Mouse (Mus musculus) neural tube, embryonic 11.5 days (tissue): ENCODE results near the gene Zfp622. TPM values are rescaled to one million over a fixed set of nuclear protein-coding genes. Genes with fewer than 3 reads are reported as not detected.
"Not testable (repeated sequence)": the region's sequence is repeated elsewhere in the genome, so short reads cannot be mapped to it uniquely, and the experiment has no call there.

ENCODE experiments used
- ATAC-seq: fragments of 200-750 bp; cut with Nextera tagmentation; 2 replicates; pipeline ENCODE4 v1.8.0; 2017; ENCODE audit warnings: moderate number of reproducible peaks, mild to moderate bottlenecking, moderate TSS enrichment, moderate library complexity; ENCODE audit not compliant: insufficient read depth, low FRiP score, low TSS enrichment
- DNase-seq: peaks from one replicate; pipeline ENCODE4 v3.0.0-alpha.2; 2015; ENCODE audit warnings: low spot score
- H3K27ac ChIP-seq: fragments of 300-500 bp; sonication (generic); 2 replicates; pipeline ENCODE4 v1.5.1; 2014; ENCODE audit warnings: low read depth, mild to moderate bottlenecking, low read length
- H3K27me3 ChIP-seq: fragments of 300-500 bp; sonication (generic); 2 replicates; pipeline ENCODE4 v1.6.1; 2014; ENCODE audit warnings: mild to moderate bottlenecking, low read length, mixed read lengths; ENCODE audit not compliant: control insufficient read depth, insufficient read depth
- H3K36me3 ChIP-seq: fragments of 300-500 bp; sonication (generic); 2 replicates; pipeline ENCODE4 v1.6.1; 2014; ENCODE audit warnings: mild to moderate bottlenecking, low read length, moderate library complexity, mixed read lengths; ENCODE audit not compliant: control insufficient read depth, insufficient read depth
- H3K4me1 ChIP-seq: fragments of 300-500 bp; sonication (generic); 2 replicates; pipeline ENCODE4 v1.6.1; 2014; ENCODE audit warnings: low read length, mixed read lengths; ENCODE audit not compliant: control insufficient read depth, insufficient read depth
- H3K4me2 ChIP-seq: fragments of 300-500 bp; sonication (generic); 2 replicates; pipeline ENCODE4 v1.6.1; 2014; ENCODE audit warnings: low read depth, mild to moderate bottlenecking, moderate library complexity
- H3K4me3 ChIP-seq: fragments of 300-500 bp; sonication (generic); 2 replicates; pipeline ENCODE4 v1.5.1; 2014; ENCODE audit warnings: low read depth, low read length
- H3K9ac ChIP-seq: fragments of 300-500 bp; sonication (generic); 2 replicates; pipeline ENCODE4 v1.6.1; 2014; ENCODE audit warnings: mild to moderate bottlenecking, low read length
- H3K9me3 ChIP-seq: fragments of 300-500 bp; sonication (generic); 2 replicates; pipeline ENCODE4 v1.6.1; 2016; ENCODE audit warnings: low read length; ENCODE audit not compliant: control insufficient read depth
- WGBS: fragments of 180-500 bp; shearing (Covaris S2); extraction: QIAGEN DNeasy Blood & Tissue Kit; methylation state at CpG from one replicate; pipeline ENCODE4 v1.1.7; 2014; 5-methylcytosine and 5-hydroxymethylcytosine counted together
- polyA plus RNA-seq: library from polyadenylated mRNA; unstranded; fragments of >200 nt; fragmentation: Nextera tagmentation; extraction: Ambion mirVana; gene quantifications from 2 replicates; pipeline ENCODE4 v1.2.1, GENCODE M21; 2014

The Zfp622 gene
- polyA plus RNA-seq, 1 experiment from 2014 or later = 36.4 TPM

DNA sequence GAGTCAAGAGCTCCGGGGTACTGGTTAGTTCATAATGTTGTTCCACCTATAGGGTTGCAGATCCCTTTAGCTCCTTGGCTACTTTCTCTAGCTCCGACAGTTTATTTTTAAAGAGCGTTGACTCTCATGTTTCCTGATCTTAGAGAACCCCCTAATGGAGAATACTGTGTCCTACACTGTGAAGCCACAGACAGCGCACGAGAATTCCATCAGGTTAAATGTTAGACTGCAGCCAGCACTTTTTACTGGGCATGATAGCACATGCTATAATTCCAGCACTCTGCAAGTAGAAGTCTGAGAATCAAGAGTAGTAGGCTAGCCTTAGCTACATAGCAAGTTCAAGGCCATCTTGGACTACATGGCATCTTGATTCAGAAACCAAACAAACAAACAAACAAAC, 24.8 kb upstream of the Zfp622 start:
- DNase-seq = peak; percentile 45
- Histone ChIP-seq H3K27ac (no peak overlapping the region), H3K4me3 (no peak overlapping the region), H3K9me3 (no peaks in the 10 kb centered on the region), H3K36me3 (no peaks in the 10 kb centered on the region), H3K27me3 (no peaks in the 10 kb centered on the region), H3K4me1 (no peaks in the 10 kb centered on the region), H3K9ac (no peak overlapping the region), H3K4me2 (no peak overlapping the region)
- no peak for ATAC-seq
- WGBS = 45% methylated on average over 5 of the region's 5 CpGs

DNA sequence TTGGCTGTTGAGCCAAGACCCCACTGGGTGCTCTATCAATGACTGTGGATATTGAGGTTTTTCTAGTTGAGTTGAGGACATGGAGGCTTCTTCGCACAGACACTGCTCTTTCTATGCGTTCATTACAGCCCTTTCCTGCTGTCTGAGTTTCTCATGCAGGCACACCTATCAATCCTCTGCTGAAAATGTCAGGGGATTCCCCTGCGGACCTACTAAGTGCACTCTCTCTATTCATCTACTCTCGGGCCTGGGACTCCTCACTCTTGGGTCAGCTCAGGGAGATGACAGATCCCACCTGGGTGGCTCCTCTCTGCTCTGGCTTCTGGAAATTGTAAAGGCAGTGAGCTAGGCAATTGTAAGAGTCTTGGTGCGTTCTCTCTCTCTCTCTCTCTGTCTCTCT, 23.9 kb upstream of the Zfp622 start:
- no peaks in the 10 kb centered on the region for H3K4me1 ChIP-seq
- H3K36me3 ChIP-seq = no peaks in the 10 kb centered on the region
- no peaks in the 10 kb centered on the region for H3K9me3 ChIP-seq
- no peak overlapping the region for H3K9ac ChIP-seq
- no peaks in the 10 kb centered on the region for H3K27me3 ChIP-seq
- H3K27ac ChIP-seq = no peak overlapping the region
- ATAC-seq (no peak), DNase-seq (no peak)
- H3K4me3 ChIP-seq = no peak overlapping the region
- no peak overlapping the region for H3K4me2 ChIP-seq
- 89% methylated on average over 5 of the region's 5 CpGs for WGBS

DNA sequence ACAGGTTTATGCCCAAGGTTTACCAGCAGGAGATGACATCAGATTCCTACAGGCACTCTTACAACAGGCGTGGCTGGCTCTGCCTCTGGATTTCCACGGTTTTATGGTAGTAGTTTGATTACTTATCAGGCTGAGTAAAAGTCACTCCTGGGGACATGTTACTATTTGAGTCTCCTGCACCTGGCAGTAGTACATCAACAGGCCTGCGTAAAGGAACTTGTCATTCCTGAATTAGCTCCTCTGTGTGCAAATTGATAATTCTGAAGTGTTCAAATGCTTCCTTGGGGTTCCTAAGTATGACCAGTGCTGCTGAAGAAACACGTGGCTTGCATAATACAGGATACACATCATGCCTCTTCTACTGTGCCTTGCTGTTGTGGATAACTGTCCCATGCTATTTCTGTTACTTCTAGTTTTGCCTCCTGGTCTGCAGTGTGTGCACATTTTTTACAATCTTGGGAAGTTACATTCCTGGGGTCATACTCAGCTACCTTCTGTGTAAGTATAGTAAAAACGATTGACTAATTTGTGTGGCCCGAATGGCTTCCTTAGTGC, 17.9 kb upstream of the Zfp622 start:
- no peak overlapping the region for H3K4me3 ChIP-seq
- H3K36me3 ChIP-seq = no peaks in the 10 kb centered on the region
- ATAC-seq (no peak), DNase-seq (no peak)
- H3K9me3 ChIP-seq = no peaks in the 10 kb centered on the region
- H3K4me2 ChIP-seq = no peak overlapping the region
- H3K9ac ChIP-seq = no peak overlapping the region
- no peak overlapping the region for H3K27ac ChIP-seq
- no peaks in the 10 kb centered on the region for H3K27me3 ChIP-seq
- H3K4me1 ChIP-seq = no peaks in the 10 kb centered on the region
- 81% methylated on average over 6 of the region's 6 CpGs for WGBS

DNA sequence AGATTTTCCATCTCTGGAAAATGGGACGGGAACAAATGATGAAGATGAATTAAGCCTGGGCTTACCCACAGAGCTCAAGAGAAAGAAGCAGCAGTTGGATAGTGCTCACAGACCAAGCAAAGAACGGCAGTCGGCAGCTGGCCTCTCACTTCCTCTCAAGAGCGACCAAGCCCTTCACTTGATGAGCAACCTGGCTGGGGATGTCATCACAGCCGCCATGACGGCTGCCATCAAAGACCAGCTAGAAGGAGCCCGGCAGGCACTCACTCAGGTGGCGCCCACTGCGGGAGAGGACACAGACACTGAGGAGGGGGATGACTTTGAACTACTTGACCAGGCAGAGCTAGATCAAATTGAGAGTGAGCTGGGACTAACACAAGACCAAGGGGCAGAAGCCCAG, 12.6 kb upstream of the Zfp622 start:
- Histone ChIP-seq H3K9me3 (no peaks in the 10 kb centered on the region), H3K4me2 (no peak overlapping the region), H3K36me3 (no peaks in the 10 kb centered on the region), H3K9ac (no peak overlapping the region), H3K27me3 (no peaks in the 10 kb centered on the region), H3K4me3 (no peak overlapping the region), H3K4me1 (no peaks in the 10 kb centered on the region), H3K27ac (no peak overlapping the region)
- WGBS = 83% methylated on average over 9 of the region's 9 CpGs
- DNase-seq = no peak
- ATAC-seq = no peak

DNA sequence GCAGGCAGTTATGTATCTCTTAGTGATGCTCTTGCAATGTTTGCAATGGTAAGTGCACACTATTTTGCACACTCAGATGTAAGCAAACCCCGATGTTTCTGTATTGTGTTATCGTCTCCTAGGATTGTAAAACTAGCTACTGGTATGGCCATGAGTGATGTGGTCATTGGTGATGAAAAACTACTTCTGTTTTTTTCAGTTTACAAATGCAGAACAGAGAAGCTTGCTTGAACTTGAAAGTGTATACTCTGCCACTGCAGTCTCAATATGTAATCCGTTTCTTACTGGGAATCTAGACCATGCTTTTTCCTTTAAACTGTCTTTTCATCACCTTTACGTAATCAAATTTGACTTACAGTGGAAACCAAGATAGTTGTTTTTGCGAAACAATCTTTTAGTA, 11.4 kb upstream of the Zfp622 start:
- no peak overlapping the region for H3K27ac ChIP-seq
- no peaks in the 10 kb centered on the region for H3K27me3 ChIP-seq
- H3K4me2 ChIP-seq = no peak overlapping the region
- H3K4me3 ChIP-seq = no peak overlapping the region
- 90% methylated on average over 5 of the region's 5 CpGs for WGBS
- H3K9ac ChIP-seq = no peak overlapping the region
- DNase-seq (no peak), ATAC-seq (no peak)
- no peaks in the 10 kb centered on the region for H3K4me1 ChIP-seq
- no peaks in the 10 kb centered on the region for H3K9me3 ChIP-seq
- H3K36me3 ChIP-seq = no peaks in the 10 kb centered on the region

DNA sequence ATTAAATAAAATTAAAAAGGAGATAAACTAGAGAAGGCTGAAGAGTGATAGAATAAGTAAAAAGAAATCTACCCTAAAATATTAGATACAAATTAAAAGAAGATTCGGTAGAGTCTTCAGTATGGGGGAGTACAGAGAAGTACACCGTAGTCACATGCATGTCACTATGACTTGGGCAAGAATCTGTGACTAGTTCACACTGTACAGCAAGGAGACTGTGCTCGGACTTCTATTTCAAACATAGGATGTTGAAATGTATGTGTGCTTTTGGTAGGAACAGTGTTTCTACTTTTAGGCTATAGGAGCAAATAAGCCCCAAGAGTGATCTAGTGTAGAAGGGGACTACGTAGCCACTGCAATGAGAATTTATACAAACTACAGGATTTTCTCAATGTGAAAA, 9.8 kb upstream of the Zfp622 start:
- H3K4me2 ChIP-seq = no peak overlapping the region
- H3K4me3 ChIP-seq = no peak overlapping the region
- H3K27me3 ChIP-seq = no peaks in the 10 kb centered on the region
- H3K9ac ChIP-seq = no peak overlapping the region
- DNase-seq = no peak
- no peaks in the 10 kb centered on the region for H3K9me3 ChIP-seq
- H3K36me3 ChIP-seq = no peaks in the 10 kb centered on the region
- no peak overlapping the region for H3K27ac ChIP-seq
- 96% methylated on average over 4 of the region's 4 CpGs for WGBS
- no peaks in the 10 kb centered on the region for H3K4me1 ChIP-seq
- no peak for ATAC-seq

DNA sequence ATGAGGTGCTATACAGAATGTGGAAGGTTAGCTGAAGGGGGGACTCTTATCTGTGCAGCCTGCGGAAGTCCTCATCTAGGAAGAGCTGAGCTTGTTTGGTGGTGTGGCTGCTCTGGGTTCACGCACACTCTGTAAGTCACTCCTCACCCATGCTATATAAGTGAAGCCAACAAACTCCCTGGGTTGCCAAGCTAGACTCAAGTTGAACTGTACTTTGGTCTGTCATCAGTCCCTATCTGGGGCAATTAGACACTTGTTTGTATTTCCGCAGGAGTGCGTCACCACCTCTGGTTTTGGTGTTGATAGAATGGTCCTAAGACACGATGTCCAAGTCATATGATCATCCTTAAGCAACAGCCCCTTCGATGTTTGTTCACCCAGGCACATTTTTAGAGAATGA, 8.4 kb upstream of the Zfp622 start:
- H3K4me3 ChIP-seq = no peak overlapping the region
- no peak for DNase-seq
- WGBS = 91% methylated on average over 6 of the region's 6 CpGs
- no peak overlapping the region for H3K9ac ChIP-seq
- H3K4me2 ChIP-seq = no peak overlapping the region
- no peak for ATAC-seq
- no peaks in the 10 kb centered on the region for H3K27me3 ChIP-seq
- H3K27ac ChIP-seq = no peak overlapping the region
- no peaks in the 10 kb centered on the region for H3K9me3 ChIP-seq
- H3K4me1 ChIP-seq = no peaks in the 10 kb centered on the region
- H3K36me3 ChIP-seq = no peaks in the 10 kb centered on the region

DNA sequence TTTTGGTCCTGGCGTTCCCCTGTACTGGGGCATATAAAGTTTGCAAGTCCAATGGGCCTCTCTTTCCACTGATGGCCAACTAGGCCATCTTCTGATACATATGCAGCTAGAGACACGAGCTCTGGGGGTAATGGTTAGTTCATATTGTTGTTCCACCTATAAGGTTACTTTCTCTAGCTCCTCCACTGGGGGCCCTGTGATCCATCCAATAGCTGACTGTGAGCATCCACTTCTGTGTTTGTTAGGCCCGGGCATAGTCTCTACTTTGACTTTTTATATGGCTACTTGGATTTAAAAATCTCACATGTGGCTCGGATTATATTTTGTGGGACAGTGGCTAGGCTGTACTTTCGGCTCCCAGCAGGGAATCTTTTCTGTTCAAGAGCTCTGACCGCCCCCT, 552 bp upstream of the Zfp622 start:
- H3K4me3 ChIP-seq = peak overlapping the region; percentile 96
- not testable (repeated sequence) for H3K9me3 ChIP-seq, DNase-seq, H3K27me3 ChIP-seq, H3K27ac ChIP-seq, H3K36me3 ChIP-seq
- peak overlapping the region; percentile 48 for H3K4me2 ChIP-seq
- H3K9ac ChIP-seq = peak overlapping the region; percentile 59
- peak; percentile 4 for ATAC-seq
- peaks cover 16% of the 10 kb centered on the region for H3K4me1 ChIP-seq
- WGBS = 17% methylated on average over 6 of the region's 6 CpGs

DNA sequence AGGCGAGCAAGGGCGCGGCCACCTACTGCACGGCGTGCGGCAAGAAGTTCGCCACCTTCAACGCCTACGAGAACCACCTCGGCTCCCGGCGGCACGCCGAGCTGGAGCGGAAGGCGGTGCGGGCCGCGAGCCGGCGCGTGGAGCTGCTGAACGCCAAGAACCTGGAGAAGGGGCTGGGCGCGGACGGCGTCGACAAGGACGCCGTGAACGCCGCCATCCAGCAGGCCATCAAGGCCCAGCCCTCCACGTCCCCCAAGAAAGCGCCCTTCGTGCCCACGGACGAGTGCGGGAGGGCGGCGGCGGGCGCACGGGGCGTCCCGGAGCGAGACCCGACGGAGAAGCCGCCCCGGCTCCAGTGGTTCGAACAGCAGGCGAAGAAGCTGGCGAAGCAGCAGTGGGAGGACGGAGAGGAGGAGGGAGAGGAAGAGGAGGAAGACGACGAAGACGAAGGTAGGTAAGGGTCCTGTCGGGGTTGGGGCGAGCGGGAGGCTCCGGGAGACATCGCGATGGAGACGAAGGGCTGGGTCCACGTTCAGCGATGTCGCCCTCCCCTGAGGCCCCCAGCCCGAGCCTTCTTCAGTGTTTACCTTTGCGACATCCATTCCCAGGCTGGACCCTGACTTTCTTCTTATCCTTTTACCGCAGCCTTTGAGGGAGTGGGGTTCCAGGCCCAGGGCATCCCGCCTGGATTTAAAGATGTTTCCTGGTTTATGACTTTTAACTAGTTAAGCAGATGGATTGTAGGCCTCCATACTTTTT, 747 bp downstream of the Zfp622 start:
- ATAC-seq (peak; percentile 25), DNase-seq (no peak)
- Histone ChIP-seq H3K9ac (peak overlapping the region; percentile 89), H3K9me3 (no peaks in the 10 kb centered on the region), H3K4me1 (peaks cover 16% of the 10 kb centered on the region), H3K4me3 (peak overlapping the region; percentile 96), H3K27ac (peak overlapping the region; percentile 79), H3K4me2 (peak overlapping the region; percentile 78), H3K36me3 (no peaks in the 10 kb centered on the region), H3K27me3 (no peaks in the 10 kb centered on the region)
- under 1% methylated on average over 70 of the region's 71 CpGs for WGBS
